Mouse (Mus musculus): ENCODE results near the gene Btg1-ps2.

GRCm38 (mm10) chrX:38085041-38085440 lies 42.1 kb upstream of the Btg1-ps2 start, which contains the start of gene Rhox11:
- TF ChIP-seq POLR2A (IDR thresholded peaks at IDR 0.05; ENCODE audit: insufficient read depth, low read depth, low read length) (no peak), CTCF (IDR thresholded peaks at IDR 0.05; ENCODE audit: insufficient read depth, low read depth, low read length) (no peak)
